Mouse (Mus musculus) MEL (cell line): ENCODE measurements around the gene Radil.

Source experiments
- HCFC1 ChIP-seq: IDR thresholded peaks from 2 replicates; pipeline ENCODE4 v1.6.1; 2012; ENCODE audit warnings: low read depth, mild to moderate bottlenecking, inconsistent platforms, low read length, improper control_type of control experiment, moderate library complexity
- NRF1 ChIP-seq: IDR thresholded peaks from 2 replicates; pipeline ENCODE4 v1.6.1; 2014; ENCODE audit warnings: low read depth, mild to moderate bottlenecking, inconsistent platforms, low read length, improper control_type of control experiment, moderate library complexity; ENCODE audit not compliant: poor library complexity, insufficient read depth, severe bottlenecking
- UBTF ChIP-seq: IDR thresholded peaks from 2 replicates; pipeline ENCODE4 v1.6.1; 2012; ENCODE audit warnings: low read depth, mild to moderate bottlenecking, inconsistent platforms, low read length, improper control_type of control experiment, moderate library complexity, borderline replicate concordance; ENCODE audit not compliant: insufficient read depth
- ZC3H11A ChIP-seq: IDR thresholded peaks from 2 replicates; pipeline ENCODE4 v1.6.1; 2012; ENCODE audit warnings: low read depth, mild to moderate bottlenecking, inconsistent platforms, low read length, improper control_type of control experiment

DNA sequence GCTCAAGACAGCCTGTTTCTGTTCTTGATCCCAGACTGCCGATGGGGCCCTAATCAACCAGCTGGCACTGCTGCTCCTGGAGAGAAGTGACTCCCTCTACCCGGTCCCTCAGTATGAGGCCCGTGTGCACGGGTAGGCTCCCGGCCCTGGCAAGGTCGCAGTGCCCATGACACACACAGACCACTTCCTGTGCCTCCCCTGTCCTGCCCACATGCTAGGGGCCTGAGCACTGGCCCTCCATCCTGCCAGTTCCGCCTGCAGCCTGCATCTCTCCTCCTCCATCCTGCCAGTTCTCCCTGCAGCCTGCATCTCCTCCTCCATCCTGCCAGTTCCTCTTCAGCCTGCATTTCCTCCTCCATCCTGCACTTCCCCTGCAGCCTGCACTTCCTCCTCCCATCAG, 75.2 kb downstream of the Radil start:
- no peak for TF ChIP-seq NRF1
- no peak for TF ChIP-seq HCFC1
- no peak for TF ChIP-seq ZC3H11A
- no peak for TF ChIP-seq UBTF
